Mouse (Mus musculus): ENCODE measurements around the gene Sgms1.

DNA sequence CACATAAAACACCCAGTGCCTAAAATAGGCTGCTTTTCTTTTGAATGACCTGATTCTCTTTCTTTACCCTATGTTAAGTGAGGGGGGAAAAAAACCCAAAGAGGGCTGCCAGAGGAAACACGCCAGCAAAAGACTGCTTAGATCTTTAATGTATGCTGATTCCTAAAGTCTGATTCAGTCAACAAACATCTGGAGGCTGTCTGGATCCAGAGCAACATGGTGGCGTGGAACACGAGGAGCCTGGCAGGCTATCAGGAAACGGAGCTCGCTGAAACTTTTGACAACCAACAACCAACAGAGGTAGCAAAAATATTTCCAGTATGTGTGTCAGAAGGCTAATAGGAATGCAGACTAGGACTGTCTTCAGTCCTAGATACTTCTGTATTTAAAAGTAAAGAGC is 158.7 kb downstream of the Sgms1 start:
- TF ChIP-seq CTCF (IDR thresholded peaks at IDR 0.05; ENCODE audit: control insufficient read depth, insufficient read depth, insufficient replicate concordance, low read depth, low read length) (no peak), POLR2A (IDR thresholded peaks at IDR 0.05; ENCODE audit: control insufficient read depth, low read depth, low read length) (no peak)

All from testis, adult 2 months (tissue).